Mouse (Mus musculus): ENCODE measurements around the gene Hacd2. TPM values are rescaled to one million over a fixed set of nuclear protein-coding genes. Genes with fewer than 3 reads are reported as not detected.

The Hacd2 gene
- polyA plus RNA-seq, 1 experiment: 15.4 TPM

GRCm38 (mm10) chr16:34994641-34995141 lies 27.5 kb upstream of the Hacd2 start:
- H3K27me3 ChIP-seq (ENCODE audit: control insufficient read depth, insufficient read depth, low read length): no peaks in the 10 kb centered on the region
- TF ChIP-seq POLR2A (IDR thresholded peaks at IDR 0.05; ENCODE audit: control insufficient read depth, extremely low read depth, insufficient read depth, low read length, poor library complexity) (no peak), CTCF (IDR thresholded peaks at IDR 0.05; ENCODE audit: borderline replicate concordance, control insufficient read depth, extremely low read depth, insufficient read depth, low read length, poor library complexity) (no peak)
- no peaks in the 10 kb centered on the region for H3K36me3 ChIP-seq (ENCODE audit: control insufficient read depth, insufficient read depth, low read length)
- DNase-seq: no peak
- H3K4me3 ChIP-seq (ENCODE audit: control insufficient read depth, insufficient read depth, low read length): no peak overlapping the region
- 97% methylated on average over 9 of the region's 9 CpGs for WGBS
- no peak overlapping the region for H3K27ac ChIP-seq (ENCODE audit: control insufficient read depth, insufficient read depth, low read length)
- H3K4me1 ChIP-seq (replicated peaks; ENCODE audit: control insufficient read depth, insufficient read depth, low read length): no peaks in the 10 kb centered on the region

GRCm38 (mm10) chr16:34996133-34996532 lies 26.1 kb upstream of the Hacd2 start:
- Histone ChIP-seq H3K4me3 (ENCODE audit: control insufficient read depth, insufficient read depth, low read length) (no peak overlapping the region), H3K4me1 (replicated peaks; ENCODE audit: control insufficient read depth, insufficient read depth, low read length) (no peaks in the 10 kb centered on the region), H3K36me3 (ENCODE audit: control insufficient read depth, insufficient read depth, low read length) (no peaks in the 10 kb centered on the region), H3K27ac (ENCODE audit: control insufficient read depth, insufficient read depth, low read length) (no peak overlapping the region), H3K27me3 (ENCODE audit: control insufficient read depth, insufficient read depth, low read length) (no peaks in the 10 kb centered on the region)
- no peak for TF ChIP-seq POLR2A (IDR thresholded peaks at IDR 0.05; ENCODE audit: control insufficient read depth, extremely low read depth, insufficient read depth, low read length, poor library complexity)
- no peak for TF ChIP-seq CTCF (IDR thresholded peaks at IDR 0.05; ENCODE audit: borderline replicate concordance, control insufficient read depth, extremely low read depth, insufficient read depth, low read length, poor library complexity)
- WGBS: 33% methylated on average over 5 of the region's 5 CpGs
- DNase-seq: no peak

- Histone ChIP-seq H3K36me3 (ENCODE audit: control insufficient read depth, insufficient read depth, low read length) (no peaks in the 10 kb centered on the region), H3K4me1 (replicated peaks; ENCODE audit: control insufficient read depth, insufficient read depth, low read length) (no peaks in the 10 kb centered on the region), H3K27ac (ENCODE audit: control insufficient read depth, insufficient read depth, low read length) (no peak overlapping the region), H3K4me3 (ENCODE audit: control insufficient read depth, insufficient read depth, low read length) (no peak overlapping the region), H3K27me3 (ENCODE audit: control insufficient read depth, insufficient read depth, low read length) (no peaks in the 10 kb centered on the region)
- DNase-seq: no peak
- 92% methylated on average over 4 of the region's 4 CpGs for WGBS
- TF ChIP-seq CTCF (IDR thresholded peaks at IDR 0.05; ENCODE audit: borderline replicate concordance, control insufficient read depth, extremely low read depth, insufficient read depth, low read length, poor library complexity): no peak
- no peak for TF ChIP-seq POLR2A (IDR thresholded peaks at IDR 0.05; ENCODE audit: control insufficient read depth, extremely low read depth, insufficient read depth, low read length, poor library complexity)
Observed at GRCm38 (mm10) chr16:34997052-34997451, 25.2 kb upstream of the Hacd2 start.

GRCm38 (mm10) chr16:34997576-34997975 lies 24.7 kb upstream of the Hacd2 start:
- H3K4me3 ChIP-seq (ENCODE audit: control insufficient read depth, insufficient read depth, low read length): no peak overlapping the region
- 91% methylated on average over 10 of the region's 10 CpGs for WGBS
- H3K27me3 ChIP-seq (ENCODE audit: control insufficient read depth, insufficient read depth, low read length): no peaks in the 10 kb centered on the region
- no peaks in the 10 kb centered on the region for H3K4me1 ChIP-seq (replicated peaks; ENCODE audit: control insufficient read depth, insufficient read depth, low read length)
- no peak overlapping the region for H3K27ac ChIP-seq (ENCODE audit: control insufficient read depth, insufficient read depth, low read length)
- TF ChIP-seq POLR2A (IDR thresholded peaks at IDR 0.05; ENCODE audit: control insufficient read depth, extremely low read depth, insufficient read depth, low read length, poor library complexity): no peak
- TF ChIP-seq CTCF (IDR thresholded peaks at IDR 0.05; ENCODE audit: borderline replicate concordance, control insufficient read depth, extremely low read depth, insufficient read depth, low read length, poor library complexity): no peak
- H3K36me3 ChIP-seq (ENCODE audit: control insufficient read depth, insufficient read depth, low read length): no peaks in the 10 kb centered on the region
- DNase-seq: no peak

- Histone ChIP-seq H3K27me3 (ENCODE audit: control insufficient read depth, insufficient read depth, low read length) (no peaks in the 10 kb centered on the region), H3K27ac (ENCODE audit: control insufficient read depth, insufficient read depth, low read length) (no peak overlapping the region), H3K36me3 (ENCODE audit: control insufficient read depth, insufficient read depth, low read length) (no peaks in the 10 kb centered on the region), H3K4me3 (ENCODE audit: control insufficient read depth, insufficient read depth, low read length) (no peak overlapping the region), H3K4me1 (replicated peaks; ENCODE audit: control insufficient read depth, insufficient read depth, low read length) (no peaks in the 10 kb centered on the region)
- no peak for DNase-seq
- 77% methylated on average over 3 of the region's 3 CpGs for WGBS
- TF ChIP-seq POLR2A (IDR thresholded peaks at IDR 0.05; ENCODE audit: control insufficient read depth, extremely low read depth, insufficient read depth, low read length, poor library complexity) (no peak), CTCF (IDR thresholded peaks at IDR 0.05; ENCODE audit: borderline replicate concordance, control insufficient read depth, extremely low read depth, insufficient read depth, low read length, poor library complexity) (no peak)
Observed at GRCm38 (mm10) chr16:34999016-34999415, 23.2 kb upstream of the Hacd2 start.

- no peaks in the 10 kb centered on the region for H3K4me1 ChIP-seq (replicated peaks; ENCODE audit: control insufficient read depth, insufficient read depth, low read length)
- H3K27me3 ChIP-seq (ENCODE audit: control insufficient read depth, insufficient read depth, low read length): no peaks in the 10 kb centered on the region
- DNase-seq: no peak
- H3K4me3 ChIP-seq (ENCODE audit: control insufficient read depth, insufficient read depth, low read length): no peak overlapping the region
- H3K27ac ChIP-seq (ENCODE audit: control insufficient read depth, insufficient read depth, low read length): no peak overlapping the region
- WGBS: 87% methylated on average over 11 of the region's 11 CpGs
- TF ChIP-seq CTCF (IDR thresholded peaks at IDR 0.05; ENCODE audit: borderline replicate concordance, control insufficient read depth, extremely low read depth, insufficient read depth, low read length, poor library complexity) (no peak), POLR2A (IDR thresholded peaks at IDR 0.05; ENCODE audit: control insufficient read depth, extremely low read depth, insufficient read depth, low read length, poor library complexity) (no peak)
- no peaks in the 10 kb centered on the region for H3K36me3 ChIP-seq (ENCODE audit: control insufficient read depth, insufficient read depth, low read length)
Observed at GRCm38 (mm10) chr16:34999986-35000385, 22.2 kb upstream of the Hacd2 start.

Data from thymus, adult 2 months (tissue).